Mouse (Mus musculus) megakaryocyte, adult 5-6 weeks (primary cell): ENCODE results near the gene Degs2. TPM values are rescaled to one million over a fixed set of nuclear protein-coding genes. Genes with fewer than 3 reads are reported as not detected.
"Not testable (repeated sequence)": the region's sequence is repeated elsewhere in the genome, so short reads cannot be mapped to it uniquely, and the experiment has no call there.

ENCODE experiments used
- ATAC-seq: 2 replicates; pipeline ENCODE4 v1.8.0; 2016; ENCODE audit warnings: mild to moderate bottlenecking, inconsistent platforms; ENCODE audit not compliant: poor library complexity, severe bottlenecking
- total RNA-seq, 2 experiments: library from RNA; stranded (forward) in 1 of 2; stranded (reverse) in 1 of 2; fragments of 153-499, 151-499 nt in 1 of 2; fragments of 221-1000, 200-1000 nt in 1 of 2; gene quantifications; 2 replicates each; pipeline versions ENCODE4 v1.2.3 to v1.2.4; 2015 to 2017

The Degs2 gene
- total RNA-seq (2015) (0.41 TPM in 1 of 2 replicates, not detected in the other), total RNA-seq (2017) (0.26 TPM in 1 of 2 replicates, not detected in the other)

DNA sequence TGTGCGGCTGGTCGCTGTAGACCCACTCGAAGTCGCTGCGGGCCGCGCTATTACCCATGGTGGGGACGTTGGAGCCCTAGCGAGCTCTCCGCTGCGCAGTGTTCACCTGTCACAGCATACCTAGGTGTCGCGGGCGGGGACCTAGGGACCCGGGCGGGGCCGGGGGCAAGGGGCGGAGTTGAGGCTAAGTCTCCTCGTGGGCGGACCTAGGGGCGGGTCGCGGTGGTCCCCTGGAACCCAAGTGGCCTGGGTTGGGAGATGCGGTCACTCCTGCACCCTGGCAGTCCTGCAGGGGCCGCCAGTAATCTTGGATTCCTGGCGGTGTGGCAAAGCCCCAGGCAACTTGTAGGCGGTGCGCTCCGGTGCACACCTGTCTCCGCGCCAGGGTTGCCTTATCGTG lies at the start of gene Degs2:
Gene Degs2 (minus strand): TSS at position 131 of the 400 bp plus-strand sequence.
- no peak for ATAC-seq

DNA sequence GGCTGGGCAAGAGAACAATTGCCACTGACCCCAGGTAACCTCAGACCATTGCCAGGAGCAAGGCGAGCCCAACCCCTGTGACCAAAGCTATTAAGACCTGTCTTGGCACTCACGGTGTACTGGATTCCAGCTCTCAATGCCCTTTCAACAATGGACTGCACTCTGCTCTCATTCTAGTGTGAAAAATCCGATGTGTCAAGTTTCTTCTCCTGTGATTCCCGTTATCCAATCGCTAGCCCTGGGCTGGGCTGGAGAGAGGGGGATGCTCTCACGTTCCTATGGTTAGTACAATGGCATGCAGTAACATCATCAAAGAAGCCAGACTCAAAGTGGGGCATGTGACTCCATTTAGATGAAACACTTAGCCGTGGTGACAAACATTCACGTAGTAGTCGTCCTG lies 49.7 kb upstream of the Degs2 start:
- ATAC-seq: no peak

DNA sequence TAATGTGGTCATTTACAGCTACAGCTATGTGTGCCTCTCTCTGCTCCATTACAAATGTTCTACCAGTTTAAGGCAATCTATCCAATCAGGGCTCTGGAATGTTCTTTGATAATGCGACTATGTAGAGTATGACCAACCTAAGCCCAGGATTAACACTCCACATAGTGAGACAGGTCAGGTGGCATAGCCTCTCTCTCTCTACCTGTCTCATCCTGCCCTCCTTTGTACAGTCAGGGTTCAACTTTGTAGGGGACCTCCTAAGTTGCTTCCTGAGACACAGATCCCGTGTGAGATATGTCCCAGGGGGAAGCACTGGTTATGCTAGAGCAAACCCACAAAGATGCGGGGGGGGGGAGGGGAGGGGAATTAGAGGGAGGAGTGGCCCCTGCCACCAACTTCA lies 48.1 kb upstream of the Degs2 start:
- no peak for ATAC-seq

DNA sequence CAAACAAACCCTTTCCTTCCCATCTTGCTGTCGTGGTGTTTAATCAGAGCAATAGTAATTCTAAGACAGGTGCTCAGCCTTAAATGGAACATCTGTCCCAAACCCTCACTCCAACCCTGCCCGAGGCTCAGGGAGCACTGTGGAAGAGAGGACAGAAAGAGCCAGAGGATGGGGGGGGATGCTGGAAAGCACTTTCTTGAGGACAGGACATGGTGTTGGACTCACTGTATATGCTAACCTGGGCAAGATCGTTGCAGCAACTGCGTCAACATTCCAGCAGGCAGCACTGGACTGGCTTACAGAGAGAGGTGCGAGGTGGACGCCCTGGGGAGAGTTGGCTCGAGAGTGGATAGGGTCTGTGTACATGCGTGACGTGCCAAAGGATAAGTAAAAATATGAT lies 47.3 kb upstream of the Degs2 start:
- no peak for ATAC-seq

DNA sequence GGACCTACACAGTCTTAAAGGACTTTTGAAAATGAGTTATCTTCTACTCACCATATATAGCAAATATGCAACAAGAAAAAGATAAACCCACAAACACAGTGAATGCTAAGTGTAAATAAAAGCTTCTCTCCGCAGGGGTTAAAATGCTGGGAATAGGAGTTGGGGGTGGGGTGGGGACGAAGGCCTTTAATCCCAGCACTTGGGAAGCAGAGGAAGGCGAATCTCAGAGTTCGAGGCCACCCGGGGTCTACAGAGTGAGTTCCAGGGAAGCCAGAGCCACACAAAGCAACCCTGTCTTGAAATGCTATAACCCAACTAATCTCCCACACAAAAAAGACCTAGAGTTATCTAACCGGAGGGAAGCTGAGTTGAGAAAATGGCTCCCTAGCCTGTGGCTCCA lies 46.9 kb upstream of the Degs2 start:
- no peak for ATAC-seq

DNA sequence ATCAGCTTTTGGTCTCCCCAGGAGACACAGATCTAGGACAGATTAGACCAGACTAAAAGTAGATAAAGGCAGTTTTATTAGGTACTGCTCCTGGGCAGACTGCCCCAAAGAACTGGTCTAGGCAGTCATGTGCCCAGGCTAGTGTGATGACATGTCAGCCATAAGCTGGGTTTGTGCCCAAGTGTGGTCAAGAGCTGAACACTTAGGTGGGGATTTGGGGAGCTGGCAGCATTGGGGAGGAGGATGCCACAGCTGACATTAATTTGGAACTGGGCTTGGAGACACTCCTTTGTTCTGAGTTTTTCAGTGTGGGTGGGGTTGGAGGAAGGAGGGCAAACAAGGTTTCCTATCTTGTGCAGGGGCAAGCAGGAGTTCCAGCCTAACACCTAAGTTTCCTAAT lies 43.9 kb upstream of the Degs2 start:
- no peak for ATAC-seq

DNA sequence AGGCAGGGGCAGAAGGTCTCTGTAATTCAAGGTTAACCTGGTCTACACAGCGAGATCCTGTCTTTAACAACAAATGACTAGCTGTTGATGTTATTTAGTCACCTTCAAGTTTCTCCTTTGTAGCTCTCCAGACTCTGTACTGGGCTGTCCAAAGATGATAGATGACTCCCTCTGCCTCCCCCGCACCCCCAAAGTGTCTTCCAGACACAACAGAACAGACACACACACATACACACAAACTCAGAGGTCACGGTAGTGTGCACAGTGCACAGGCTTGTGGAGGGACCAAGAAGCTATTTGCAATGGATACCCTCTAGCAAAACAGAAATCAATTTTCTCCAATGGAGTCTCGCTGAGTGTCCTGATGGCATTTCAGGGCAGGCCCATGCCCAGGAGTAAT lies 40.1 kb upstream of the Degs2 start:
- no peak for ATAC-seq

DNA sequence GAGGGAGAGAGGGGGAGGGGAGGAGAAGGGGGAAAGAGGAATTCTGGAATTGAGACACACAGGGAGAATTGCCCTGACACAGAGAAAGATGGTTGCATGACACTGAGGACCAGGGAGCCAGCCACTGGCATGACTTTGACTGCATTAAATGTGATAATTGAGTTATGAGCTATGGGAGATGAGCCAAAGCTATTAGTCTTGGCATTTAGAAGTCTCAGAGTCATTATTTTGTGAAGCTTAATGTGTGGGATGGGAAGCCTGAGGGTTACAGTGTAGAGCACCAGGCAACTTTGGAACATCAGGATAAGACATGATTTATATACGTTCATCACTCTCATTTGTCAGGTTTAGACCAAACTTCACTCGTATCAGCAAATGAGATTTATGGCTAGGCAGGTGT lies 39.4 kb upstream of the Degs2 start:
- ATAC-seq: no peak

DNA sequence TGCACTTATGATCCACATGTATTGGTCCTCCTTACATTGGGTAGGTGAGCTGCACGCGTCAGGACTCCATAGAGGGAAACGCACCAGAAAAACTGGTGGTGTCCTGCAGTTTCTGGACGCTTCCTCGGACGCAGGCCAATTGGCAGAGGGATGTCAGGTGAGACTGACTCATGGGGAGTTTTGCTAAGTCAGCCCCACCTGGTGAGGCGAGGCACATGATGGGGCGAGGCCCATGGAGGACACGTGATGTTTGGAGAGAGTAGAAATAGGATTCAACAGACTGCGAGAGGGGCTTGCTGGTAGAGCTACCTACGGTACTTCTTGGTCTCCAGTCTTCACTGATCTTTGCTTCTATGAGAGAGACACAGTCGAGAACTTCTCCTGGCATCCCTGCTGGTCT lies 36.6 kb upstream of the Degs2 start:
- no peak for ATAC-seq

DNA sequence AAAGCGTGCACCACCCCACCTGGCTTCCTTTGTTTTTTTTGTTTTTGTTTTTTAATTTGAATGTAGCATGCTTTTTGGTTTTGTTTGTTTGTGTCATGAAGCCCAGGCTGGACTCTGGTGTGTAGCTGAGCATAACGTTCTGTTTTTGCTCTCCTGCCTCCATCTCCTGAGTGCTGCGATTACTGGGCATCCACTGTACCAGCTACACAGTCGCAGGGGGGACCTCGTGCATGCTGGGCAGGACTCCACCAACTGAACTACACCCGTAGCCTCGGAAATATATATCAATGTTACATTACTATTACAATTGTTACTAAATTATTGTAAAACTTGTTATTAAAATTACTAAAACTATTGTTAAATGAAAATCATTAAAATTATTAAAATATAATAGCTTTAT lies 35.7 kb upstream of the Degs2 start:
- no peak for ATAC-seq

DNA sequence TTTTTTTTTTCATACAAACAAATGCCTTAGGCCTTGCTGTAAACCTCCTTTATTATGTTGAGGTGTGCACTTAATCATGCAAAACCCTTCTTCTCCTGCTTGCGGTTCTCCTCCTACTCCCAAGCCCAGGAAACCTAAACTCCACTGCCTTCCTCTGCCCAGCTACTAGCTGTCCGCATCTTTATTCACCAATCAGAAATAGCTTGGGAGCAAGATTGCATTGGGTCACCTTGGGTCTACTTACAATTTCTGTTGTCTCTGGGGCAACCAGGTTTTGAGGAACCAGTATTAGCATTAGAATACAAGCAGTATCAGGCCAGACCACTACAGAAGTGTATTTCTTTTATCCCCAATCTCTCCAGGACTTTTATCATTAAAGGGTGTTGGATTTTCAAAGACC lies 32.3 kb upstream of the Degs2 start:
- no peak for ATAC-seq

DNA sequence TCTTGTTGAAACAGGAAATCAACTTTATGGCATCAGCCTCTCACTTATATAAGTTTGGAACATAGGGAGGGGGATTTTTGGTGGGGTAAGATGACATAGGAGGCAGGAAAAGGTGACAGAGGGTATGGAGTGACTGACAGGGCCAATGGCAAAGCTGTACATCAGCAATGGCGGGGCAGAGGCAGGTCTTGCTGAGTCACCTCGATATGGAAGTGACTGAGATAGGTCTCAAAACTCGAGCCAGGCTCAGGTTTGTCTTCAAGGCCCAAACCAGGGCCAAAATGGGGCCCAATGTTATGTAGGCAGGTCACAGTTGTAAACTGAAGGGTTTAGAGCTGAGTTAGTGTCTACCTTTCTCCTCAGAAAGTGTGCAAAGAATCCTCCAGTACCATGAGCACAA lies 21.7 kb upstream of the Degs2 start:
- no peak for ATAC-seq

DNA sequence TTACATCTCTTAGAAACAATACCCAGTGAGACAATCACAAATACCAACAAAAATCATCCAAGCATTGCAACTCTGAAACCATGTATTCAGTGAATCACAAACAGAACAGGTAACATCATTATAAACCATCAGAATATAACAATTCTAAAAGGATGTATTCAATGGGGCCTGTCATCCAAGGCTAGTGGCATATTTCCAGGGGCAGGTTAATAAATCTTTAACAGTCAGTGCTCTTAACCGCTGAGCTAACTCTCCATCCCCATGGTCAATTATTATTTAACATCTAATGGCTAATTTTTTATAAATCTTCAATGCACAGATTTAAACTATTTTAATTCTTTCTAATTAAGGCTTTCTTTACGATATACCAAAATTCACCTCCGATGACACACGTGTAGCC lies 20.3 kb upstream of the Degs2 start:
- ATAC-seq: no peak

DNA sequence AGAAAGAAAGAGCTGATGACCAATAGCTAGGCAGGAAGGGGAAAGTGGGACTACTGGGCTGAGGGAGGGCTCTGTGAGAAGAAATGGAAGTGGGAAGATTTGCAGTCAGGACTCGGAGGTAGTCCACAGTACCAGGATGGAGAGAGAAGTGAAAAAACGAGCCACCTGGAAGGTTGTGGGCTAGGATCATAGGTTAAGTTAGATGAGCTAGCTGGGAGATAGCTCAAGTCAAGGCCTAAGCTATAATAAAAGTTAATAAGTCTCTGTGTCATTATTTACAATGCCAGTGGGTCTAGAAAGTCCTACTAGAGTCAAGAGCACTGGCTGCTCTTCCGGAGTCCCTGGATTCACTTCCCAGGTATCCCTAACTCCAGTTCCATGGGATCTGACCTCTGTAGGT lies 16.4 kb upstream of the Degs2 start:
- no peak for ATAC-seq

DNA sequence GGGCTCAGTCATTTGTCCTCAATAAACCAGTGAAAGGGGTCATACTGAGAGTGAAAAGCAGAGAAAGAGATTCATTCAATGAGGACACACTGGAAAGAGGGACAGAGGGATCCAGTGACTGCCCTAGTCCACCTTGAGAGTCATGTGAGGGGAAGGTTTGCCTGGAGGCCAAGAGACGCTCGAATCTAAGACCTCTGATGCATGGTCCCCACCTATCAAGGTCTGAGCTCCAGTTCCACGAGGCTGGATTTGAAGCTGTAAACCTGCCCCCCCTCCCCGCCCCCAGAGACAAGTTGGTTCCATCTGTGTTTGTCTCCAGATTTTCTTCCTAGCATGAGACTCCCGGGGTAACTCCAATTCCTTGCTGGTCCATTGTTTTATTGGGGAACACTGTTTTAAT lies 13.7 kb upstream of the Degs2 start:
- no peak for ATAC-seq

DNA sequence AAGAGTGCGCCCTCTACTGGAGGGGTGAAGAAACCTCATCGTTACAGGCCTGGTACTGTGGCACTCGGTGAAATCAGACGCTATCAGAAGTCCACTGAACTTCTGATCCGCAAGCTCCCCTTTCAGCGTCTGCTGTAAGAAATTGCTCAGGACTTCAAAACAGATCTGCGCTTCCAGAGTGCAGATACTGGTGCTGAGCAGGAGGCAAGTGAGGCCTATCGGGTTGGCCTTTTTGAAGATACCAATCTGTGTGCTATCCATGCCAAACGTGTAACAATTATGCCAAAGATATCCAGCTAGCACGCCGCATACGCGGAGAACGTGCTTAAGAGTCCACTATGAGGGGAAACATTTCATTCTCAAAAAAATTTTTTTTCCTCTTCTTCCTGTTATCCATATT lies 11.9 kb upstream of the Degs2 start:
- ATAC-seq: not testable (repeated sequence)

DNA sequence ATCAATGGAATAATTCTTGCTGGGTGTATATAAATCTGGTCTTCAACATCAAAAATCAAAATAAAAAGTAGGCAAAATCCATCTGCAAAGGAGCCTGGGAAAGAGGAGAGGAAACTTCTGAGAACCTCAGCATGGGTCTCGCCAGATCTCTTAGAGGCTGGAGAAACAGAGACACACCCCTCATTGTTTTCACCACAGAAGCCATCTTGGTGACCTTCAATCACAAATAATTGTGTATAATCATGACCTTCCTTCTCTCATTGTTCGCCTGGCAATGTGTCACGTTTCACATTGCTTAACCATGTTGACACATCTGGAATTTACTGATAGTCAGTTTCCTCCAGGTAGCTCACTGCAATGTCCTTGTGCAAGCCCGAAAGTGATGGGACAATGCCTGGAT lies 10.4 kb upstream of the Degs2 start:
- ATAC-seq: no peak

DNA sequence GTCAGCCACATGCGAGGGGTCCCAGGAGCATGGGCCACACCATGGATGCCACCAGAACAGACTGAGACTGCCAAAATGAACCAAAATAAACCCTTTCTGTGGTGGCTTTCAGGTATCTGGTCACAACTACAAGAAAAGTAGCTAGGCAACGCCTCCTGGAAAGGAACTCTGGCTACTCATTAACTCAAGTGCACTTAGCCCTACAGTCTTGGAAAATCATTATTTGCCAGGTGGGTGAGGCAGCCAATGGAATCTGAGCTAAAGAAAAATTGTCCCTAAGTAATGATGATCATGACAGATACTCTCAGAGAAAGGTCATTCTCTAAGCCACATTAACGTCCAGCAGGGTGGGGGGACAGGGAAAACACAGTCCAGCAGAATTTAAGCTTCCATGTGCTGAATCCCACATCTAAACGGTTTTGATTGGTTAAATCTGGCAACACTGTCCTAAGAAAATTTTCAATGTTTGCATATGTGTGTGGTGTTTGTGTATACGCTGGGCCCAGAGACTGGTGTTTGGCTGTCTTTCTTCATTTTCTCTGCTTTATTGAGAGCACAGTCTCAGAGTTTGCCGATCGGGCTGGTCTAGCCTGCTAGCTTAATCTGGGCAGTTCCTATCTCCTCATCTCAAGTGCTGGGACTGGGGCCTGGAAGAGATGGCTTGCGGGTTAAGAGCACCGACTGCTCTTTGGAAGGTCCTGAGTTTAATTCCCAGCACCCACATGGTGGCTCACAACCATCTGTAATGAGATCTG lies 8.9 kb upstream of the Degs2 start:
- ATAC-seq: no peak

DNA sequence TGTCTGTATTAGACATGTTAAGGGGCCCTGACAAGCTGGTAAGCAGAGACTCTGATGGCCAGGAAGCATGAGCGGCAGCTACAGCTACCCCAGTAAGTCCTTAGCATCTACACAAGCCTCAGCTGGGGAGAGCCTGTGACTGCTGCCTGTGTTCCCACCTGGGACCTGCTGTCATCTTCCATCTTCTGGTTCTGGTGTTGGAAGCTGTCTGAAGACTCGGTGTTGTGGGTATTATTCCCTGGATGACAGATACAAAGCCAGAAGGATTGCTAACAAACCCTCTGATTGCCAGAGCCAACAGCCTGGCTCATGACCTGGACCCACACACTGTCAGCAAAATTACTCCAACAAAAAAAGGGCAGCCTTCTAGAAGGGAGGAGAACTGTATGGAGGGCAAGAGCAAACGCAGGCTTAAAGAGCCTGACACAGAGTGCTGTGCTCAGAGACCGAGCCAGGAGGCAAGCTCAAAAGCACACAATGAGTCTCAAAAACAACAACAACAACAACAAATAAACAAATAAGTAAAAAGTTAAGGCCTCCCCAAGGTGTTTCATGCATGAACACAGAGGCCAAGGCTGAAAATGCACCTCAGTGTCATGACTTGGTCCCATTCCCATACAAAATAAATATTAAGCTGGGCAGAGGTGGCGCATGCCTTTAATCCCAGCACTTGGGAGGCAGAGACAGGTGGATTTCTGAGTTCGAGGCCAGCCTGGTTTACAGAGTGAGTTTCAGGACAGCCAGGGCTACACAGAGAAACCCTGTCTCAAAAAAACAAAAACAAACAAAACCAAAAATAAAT lies 8.1 kb upstream of the Degs2 start:
- ATAC-seq: no peak

DNA sequence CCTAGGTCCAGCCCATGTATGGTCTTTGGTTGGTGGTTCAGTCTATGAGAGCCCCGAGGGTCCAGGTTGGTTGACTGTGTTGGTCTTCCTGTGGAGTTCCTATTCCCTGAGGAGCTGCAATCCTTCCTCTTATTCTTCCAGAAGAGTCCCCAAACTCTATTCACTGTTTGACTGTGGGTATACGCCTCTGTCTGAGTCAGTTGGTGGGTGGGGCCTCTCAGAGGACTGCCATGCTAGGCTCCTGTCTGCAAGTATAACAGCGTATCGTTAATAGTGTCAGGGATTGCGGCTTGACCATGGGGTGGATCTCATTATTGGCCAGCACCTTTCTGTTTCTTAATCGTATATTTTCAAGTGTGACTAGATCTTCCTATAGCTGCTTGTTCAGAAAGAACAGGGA lies 7.3 kb upstream of the Degs2 start:
- ATAC-seq: no peak

DNA sequence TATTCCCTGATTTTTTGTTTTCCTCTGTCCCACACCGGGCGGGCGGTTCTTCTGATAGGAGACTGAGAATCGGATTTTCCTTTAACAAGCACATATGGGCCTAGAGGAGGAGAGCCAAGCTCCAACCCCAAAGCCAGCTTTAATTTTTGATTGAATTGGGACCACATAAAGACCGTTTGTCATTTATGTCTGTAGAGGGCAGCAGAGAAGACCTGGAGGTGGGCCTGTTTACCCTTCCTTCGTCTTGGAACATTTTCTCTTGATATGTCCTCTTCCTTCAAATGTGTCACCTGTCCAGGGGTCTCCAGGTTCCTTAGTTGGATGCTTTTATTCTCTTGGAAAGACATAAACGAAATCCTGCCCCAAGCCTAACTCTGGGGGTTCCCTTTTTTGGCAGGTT lies 4.0 kb upstream of the Degs2 start:
- ATAC-seq: no peak

DNA sequence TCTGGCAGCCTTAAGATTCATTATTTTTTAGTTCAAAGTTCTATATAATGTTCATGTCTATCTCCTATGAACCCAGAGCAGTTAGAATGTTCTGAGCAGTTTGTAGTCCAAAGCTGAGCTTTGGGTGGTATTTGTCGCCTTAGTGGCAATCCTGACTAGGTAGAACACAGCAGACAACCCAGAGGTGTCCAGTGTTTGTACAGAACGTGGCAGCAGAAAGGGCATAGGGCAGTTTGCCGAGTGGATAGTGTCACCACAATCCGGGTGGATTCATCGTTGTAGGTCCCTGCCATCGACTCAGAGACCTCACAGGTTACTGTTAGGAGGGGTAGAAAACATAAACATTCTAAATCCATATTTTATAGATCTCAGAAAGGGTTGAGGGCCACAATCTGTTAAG lies 3.4 kb upstream of the Degs2 start:
- ATAC-seq: no peak
